Mouse (Mus musculus): ENCODE measurements at regions not wholly inside any gene's neighbourhood (a gene's known extent, or its start where the extent isn't known, plus 50 kb on each side); places are given as distances from the start of the nearest gene placed in this dataset.

GRCm38 (mm10) chr3:142940874-142941273 is 59.1 kb upstream of the Pkn2 start:
- TF ChIP-seq ZC3H11A (IDR thresholded peaks at IDR 0.05; ENCODE audit: borderline replicate concordance, low read depth, low read length) = no peak
- TF ChIP-seq MAFK (IDR thresholded peaks at IDR 0.05; ENCODE audit: insufficient read depth, low read depth, low read length) = no peak
- TF ChIP-seq HCFC1 (IDR thresholded peaks at IDR 0.05; ENCODE audit: borderline replicate concordance, insufficient read depth, low read length) = no peak
- TF ChIP-seq CHD2 (IDR thresholded peaks at IDR 0.05; ENCODE audit: low read depth, low read length) = no peak
